In genomic region chr11:117436401-117437109, GRCm38 (mm10) we compare ENCODE assay signal across 8 mouse cellular contexts. TPM values are rescaled to one million over a fixed set of nuclear protein-coding genes. Genes with fewer than 3 reads are reported as not detected.
A peak's percentile ranks its signal among the peaks of the same experiment; 100 is the strongest.
DNase-seq lines count a peak whose midpoint lies in the region; ATAC-seq and TF ChIP-seq lines count a peak whose summit lies in the region.

No protein-coding gene starts in this region.

- DNase-seq in adrenal gland, adult (ENCODE audit: inconsistent age in 2 of 2, low spot score in 1 of 2), result peak; percentile 27 to 42
- DNase-seq in adrenal gland, adult 18-20 months (ENCODE audit: low spot score in 2 of 2), result no peak
- DNase-seq in cerebellum, adult 9-11 months, result peak; percentile 78
- DNase-seq in frontal cortex, adult 2 months (ENCODE audit: extremely low spot score in 1 of 2, low spot score in 1 of 2), result peak; percentile 73 to 90
- peak; percentile 80 to 90 for DNase-seq in layer of hippocampus, adult 18-20 months (ENCODE audit: low spot score in 2 of 2)
- DNase-seq in midbrain, embryonic 11.5 days (ENCODE audit: low spot score, missing footprints), result peak; percentile 95
- DNase-seq in T-cell, adult 2 months (ENCODE audit: low spot score), result no peak

- H3K9me3 ChIP-seq in midbrain, embryonic 11.5 days (ENCODE audit: control insufficient read depth, low read length), result no peaks in the 10 kb centered on the region

- no peak overlapping the region; the same call in 1 of the 2 replicates for H3K27ac ChIP-seq in midbrain, embryonic 11.5 days (ENCODE audit: low read depth, low read length)
- no peak overlapping the region for H3K27ac ChIP-seq in testis, adult 2 months (ENCODE audit: control insufficient read depth, insufficient read depth, low read depth, low read length)

- H3K4me3 ChIP-seq in midbrain, embryonic 11.5 days (ENCODE audit: low read depth, low read length), result no peak overlapping the region; the same call in 1 of the 2 replicates
- peak overlapping the region; percentile 46 for H3K4me3 ChIP-seq in testis, adult 2 months (ENCODE audit: control insufficient read depth, low read depth, low read length)

- 14% methylated on average over 22 of the region's 22 CpGs for WGBS in midbrain, embryonic 11.5 days

- no peak for TF ChIP-seq POLR2A in testis, adult 2 months (IDR thresholded peaks at IDR 0.05; ENCODE audit: control insufficient read depth, low read depth, low read length)

- no peak for TF ChIP-seq CTCF in testis, adult 2 months (IDR thresholded peaks at IDR 0.05; ENCODE audit: control insufficient read depth, insufficient read depth, insufficient replicate concordance, low read depth, low read length)

- peak; percentile 83 for ATAC-seq in midbrain, embryonic 11.5 days (ENCODE audit: low FRiP score)

- 0 out of 2 replicates have a peak overlapping the region, but pooled peaks have one; percentile 7 for H3K9ac ChIP-seq in midbrain, embryonic 11.5 days (ENCODE audit: low read length)

- peaks cover 45% of the 10 kb centered on the region for H3K4me1 ChIP-seq in midbrain, embryonic 11.5 days (ENCODE audit: control insufficient read depth, insufficient read depth, low read length)
- peaks cover 2% of the 10 kb centered on the region; the same call in 1 of the 2 replicates for H3K4me1 ChIP-seq in testis, adult 2 months (ENCODE audit: control insufficient read depth, insufficient read depth, low read length)

- peaks cover 4% of the 10 kb centered on the region; the same call in 1 of the 2 replicates for H3K27me3 ChIP-seq in midbrain, embryonic 11.5 days (ENCODE audit: control insufficient read depth, insufficient read depth, low read length)
- no peaks in the 10 kb centered on the region for H3K27me3 ChIP-seq in testis, adult 2 months (ENCODE audit: control insufficient read depth, insufficient read depth, low read length)

- no peaks in the 10 kb centered on the region for H3K36me3 ChIP-seq in midbrain, embryonic 11.5 days (ENCODE audit: control insufficient read depth, insufficient read depth, low read length)
- no peaks in the 10 kb centered on the region for H3K36me3 ChIP-seq in testis, adult 2 months (ENCODE audit: control insufficient read depth, insufficient read depth, low read length)

- H3K4me2 ChIP-seq in midbrain, embryonic 11.5 days, result peak overlapping the region; percentile 33

RNA-seq across cellular contexts. Expression of gene Gm11733, which starts 47.6 kb away (rescaled TPM):
- not detected for total RNA-seq in adrenal gland, adult 18-20 months (2021)
- polyA plus RNA-seq in frontal cortex, adult 2 months (2012; rRNA removed), result 0.25 and 0.34 TPM in 2 replicates
- under 1 TPM in 1 of 2 experiments, not detected in 1; 0.22 TPM for total RNA-seq in layer of hippocampus, adult 18-20 months (2021)
- polyA plus RNA-seq in midbrain, embryonic 11.5 days (2014; fragmentation: Nextera tagmentation; extraction: Ambion mirVana), result 0.25 TPM in 1 of 2 replicates, not detected in the other
- not detected in 2 replicates for polyA plus RNA-seq in testis, adult 2 months (2012; rRNA removed)

Comparison
In these comparisons a context has a peak if more than half of its experiments do, and no peak if none do; other contexts are left out.
1. DNase-seq: peak in adrenal gland, adult (2 of 2), cerebellum, adult 9-11 months (single experiment), frontal cortex, adult 2 months (2 of 2), layer of hippocampus, adult 18-20 months (2 of 2) and midbrain, embryonic 11.5 days (single experiment); none in adrenal gland, adult 18-20 months (0 of 2) and T-cell, adult 2 months (single experiment).